Mouse (Mus musculus): ENCODE measurements around the gene Gm45713. TPM values are rescaled to one million over a fixed set of nuclear protein-coding genes. Genes with fewer than 3 reads are reported as not detected.

Gene Gm45713
- total RNA-seq (2012; rRNA removed) (0.69 and 3.9 TPM in 2 replicates), polyA plus RNA-seq (2012; ENCODE audit: insufficient read depth in 1 of 2, insufficient read length in 2 of 2, low read depth in 1 of 2, low replicate concordance in 2 of 2, missing spikeins in 1 of 2) (not detected)

DNA sequence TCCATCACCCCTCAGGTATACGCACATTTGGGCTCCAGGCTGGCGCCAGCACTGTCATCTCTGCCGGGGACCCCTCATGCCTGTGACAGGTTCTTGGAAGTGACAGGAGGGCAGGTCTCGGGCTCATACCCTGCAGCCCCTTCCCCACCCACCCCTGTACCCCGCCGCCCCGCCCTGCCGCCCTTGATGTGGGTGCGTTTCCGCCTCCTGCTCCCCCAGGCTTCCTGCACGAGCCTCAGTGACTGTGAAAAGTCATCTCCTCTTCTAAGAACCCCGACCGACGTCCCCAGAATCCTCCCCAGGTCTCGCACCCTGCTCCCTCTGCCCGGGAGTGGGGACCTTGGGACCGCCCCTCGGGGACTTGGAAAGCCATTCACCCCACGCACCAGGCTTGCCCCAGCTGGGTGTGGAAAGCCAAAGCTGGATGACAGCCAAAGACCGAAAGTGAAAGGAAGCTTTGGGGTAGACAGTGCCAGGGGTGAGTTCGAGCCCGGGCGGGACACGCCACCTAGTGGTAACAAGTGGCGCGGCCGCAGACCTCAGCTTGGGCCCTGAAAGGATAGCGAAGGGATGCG is at the start of gene Gm45713, which contains the start of gene Flt3l:
Gene Gm45713 (minus strand): TSS at position 239 of the 575 bp plus-strand sequence.
Gene Flt3l (minus strand): TSS at position 440 of the 575 bp plus-strand sequence.
- Histone ChIP-seq H3K27me3 (ENCODE audit: control insufficient read depth in 1 of 2, insufficient read depth in 2 of 2, low read length in 2 of 2) (no peaks in the 10 kb centered on the region), H3K79me2 (ENCODE audit: control insufficient read depth, insufficient read depth, low read length, poor library complexity) (no peaks in the 10 kb centered on the region; the same call in 1 of the 2 replicates), H3K4me3 (ENCODE audit: control insufficient read depth in 1 of 2, insufficient read depth in 1 of 2, low read depth in 2 of 2, low read length in 2 of 2) (peak within 1 kb of the TSS; percentile 61 to 74), H3K9ac (ENCODE audit: control insufficient read depth, low read depth, low read length, poor library complexity, severe bottlenecking) (peak within 1 kb of the TSS; percentile 75), H3K9me3 (replicated peaks; ENCODE audit: insufficient read depth, low read length) (no peaks in the 10 kb centered on the region), H3K36me3 (ENCODE audit: control insufficient read depth in 1 of 2, insufficient read depth in 2 of 2, low read length in 2 of 2) (peaks cover 0 to 16% of the 10 kb centered on the region in 2 experiments; a peak in 2 of 4 replicates), H3K27ac (ENCODE audit: control insufficient read depth, low read depth, low read length) (peak within 1 kb of the TSS; percentile 92), H3K4me1 (ENCODE audit: control insufficient read depth in 1 of 2, insufficient read depth in 2 of 2, low read length in 2 of 2) (peaks cover 11 to 27% of the 10 kb centered on the region in 2 experiments)
- DNase-seq (ENCODE audit: low read depth, low spot score) = peak; percentile 94
- TF ChIP-seq SMC3 (IDR thresholded peaks at IDR 0.05; ENCODE audit: low read depth, low read length) (peak; percentile 57), ZKSCAN1 (IDR thresholded peaks at IDR 0.05; ENCODE audit: low read depth, low read length) (no peak), TAL1 (IDR thresholded peaks at IDR 0.05; ENCODE audit: low read length) (no peak), MXI1 (IDR thresholded peaks at IDR 0.05; ENCODE audit: low read depth, low read length) (peak; percentile 75), GABPA (IDR thresholded peaks at IDR 0.05; ENCODE audit: low read depth, low read length) (no peak), KAT2A (conservative IDR thresholded peaks at IDR 0.05; ENCODE audit: low read depth, low read length) (no peak; the same call in 1 of the 2 replicates), ELF1 (IDR thresholded peaks at IDR 0.05; ENCODE audit: low read depth, low read length) (0 out of 2 replicates have a peak, but pooled peaks have one; percentile 17), USF1 (IDR thresholded peaks at IDR 0.05; ENCODE audit: low read depth, low read length) (no peak), E2F4 (IDR thresholded peaks at IDR 0.05; ENCODE audit: borderline replicate concordance, low read depth, low read length) (no peak), RAD21 (IDR thresholded peaks at IDR 0.05; ENCODE audit: low read depth, low read length) (peak; percentile 49), MAFK (IDR thresholded peaks at IDR 0.05; ENCODE audit: borderline replicate concordance, low read depth, low read length) (no peak), POLR2AphosphoS2 (IDR thresholded peaks at IDR 0.05; ENCODE audit: low read length) (peak; percentile 37; the same call in 1 of the 2 replicates), TBP (IDR thresholded peaks at IDR 0.05; ENCODE audit: low read depth, low read length) (0 out of 2 replicates have a peak, but pooled peaks have one; percentile 59), GATA1 (IDR thresholded peaks at IDR 0.05; ENCODE audit: low read depth, low read length) (no peak), NRF1 (IDR thresholded peaks at IDR 0.05; ENCODE audit: insufficient read depth, low read depth, low read length, poor library complexity, severe bottlenecking) (0 out of 2 replicates have a peak, but pooled peaks have one; percentile 26), BHLHE40 (IDR thresholded peaks at IDR 0.05; ENCODE audit: borderline replicate concordance, low read depth, low read length) (peak; percentile 57; the same call in 1 of the 2 replicates), MYB (IDR thresholded peaks at IDR 0.05; ENCODE audit: low read depth, low read length) (no peak), CTCF (IDR thresholded peaks at IDR 0.05 in 2 of 3, conservative IDR thresholded peaks at IDR 0.05 in 1 of 3; ENCODE audit: control insufficient read depth in 1 of 3, insufficient read depth in 1 of 3, low read depth in 2 of 3, low read length in 3 of 3, poor library complexity in 1 of 3, severe bottlenecking in 1 of 3) (peak; percentile 91 to 96 (median 92)), POLR2A (IDR thresholded peaks at IDR 0.05; ENCODE audit: control insufficient read depth in 1 of 2, insufficient read depth in 1 of 2, low read depth in 1 of 2, low read length in 2 of 2, poor library complexity in 1 of 2) (peak; percentile 54 to 60; a peak in 2 of 4 replicates), MEF2A (IDR thresholded peaks at IDR 0.05; ENCODE audit: extremely low read depth, insufficient replicate concordance, low read depth, low read length, poor library complexity, severe bottlenecking) (no peak), UBTF (IDR thresholded peaks at IDR 0.05; ENCODE audit: borderline replicate concordance, insufficient read depth, low read depth, low read length) (no peak), TCF12 (IDR thresholded peaks at IDR 0.05; ENCODE audit: low read depth, low read length) (peak; percentile 59), MYC (IDR thresholded peaks at IDR 0.05; ENCODE audit: low read depth, low read length) (peak; percentile 68), USF2 (IDR thresholded peaks at IDR 0.05; ENCODE audit: borderline replicate concordance in 1 of 2, insufficient read depth in 1 of 2, low read depth in 1 of 2, low read length in 2 of 2) (no peak), ZMIZ1 (IDR thresholded peaks at IDR 0.05; ENCODE audit: low read depth, low read length) (peak; percentile 65; the same call in 1 of the 2 replicates), MAX (IDR thresholded peaks at IDR 0.05; ENCODE audit: low read length) (peak; percentile 46; the same call in 1 of the 2 replicates), HCFC1 (IDR thresholded peaks at IDR 0.05; ENCODE audit: low read depth, low read length) (peak; percentile 63; the same call in 1 of the 2 replicates), CHD1 (IDR thresholded peaks at IDR 0.05; ENCODE audit: low read depth, low read length) (no peak; the same call in 1 of the 2 replicates), EP300 (IDR thresholded peaks at IDR 0.05; ENCODE audit: low read depth in 1 of 2, low read length in 2 of 2) (peak in 1 of 2 experiments; percentile 58; a peak in 1 of 4 replicates), RCOR1 (IDR thresholded peaks at IDR 0.05; ENCODE audit: low read depth, low read length) (0 out of 2 replicates have a peak, but pooled peaks have one; percentile 11), ETS1 (IDR thresholded peaks at IDR 0.05; ENCODE audit: low read depth, low read length) (peak; percentile 95), SIN3A (IDR thresholded peaks at IDR 0.05; ENCODE audit: low read length) (peak; percentile 91), POLR2AphosphoS5 (IDR thresholded peaks at IDR 0.05; ENCODE audit: borderline replicate concordance, low read depth, low read length) (no peak), MAZ (IDR thresholded peaks at IDR 0.05; ENCODE audit: low read depth, low read length) (peak; percentile 32; the same call in 1 of the 2 replicates), CHD2 (IDR thresholded peaks at IDR 0.05; ENCODE audit: low read length) (no peak)

Measured in MEL (cell line).